Mouse (Mus musculus) liver (tissue): ENCODE measurements around the gene Ptpa.

ENCODE experiments used
- DNase-seq: peaks from one replicate; pipeline ENCODE4 v3.0.0-alpha.2; 2020; ENCODE audit warnings: mixed read lengths

The Ptpa gene

GRCm38 (mm10) chr2:30466787-30467186, 50.9 kb downstream of the Ptpa start:
- DNase-seq: no peak

GRCm38 (mm10) chr2:30469009-30469408, 53.2 kb downstream of the Ptpa start:
- DNase-seq: no peak

- peak; percentile 74 for DNase-seq
These were observed 53.9 kb downstream of the Ptpa start for GRCm38 (mm10) chr2:30469796-30470142.

GRCm38 (mm10) chr2:30470143-30470946, 54.5 kb downstream of the Ptpa start:
- peak; percentile 51 for DNase-seq

- no peak for DNase-seq
These were observed 55.2 kb downstream of the Ptpa start for GRCm38 (mm10) chr2:30471051-30471450.

GRCm38 (mm10) chr2:30471795-30472720, 56.2 kb downstream of the Ptpa start:
- DNase-seq: peak; percentile 78

GRCm38 (mm10) chr2:30472731-30473351, 57.0 kb downstream of the Ptpa start:
- DNase-seq: no peak

GRCm38 (mm10) chr2:30473431-30474031, 57.7 kb downstream of the Ptpa start:
- peak; percentile 32 for DNase-seq

GRCm38 (mm10) chr2:30474039-30474438, 58.2 kb downstream of the Ptpa start, which contains the start of gene Ier5l:
Gene Ier5l (minus strand): TSS chr2:30474219.
- peak; percentile 86 for DNase-seq

GRCm38 (mm10) chr2:30474776-30475175, 58.9 kb downstream of the Ptpa start:
- no peak for DNase-seq

- DNase-seq: no peak
These were observed 59.6 kb downstream of the Ptpa start for GRCm38 (mm10) chr2:30475457-30475856.

GRCm38 (mm10) chr2:30476241-30476640, 60.4 kb downstream of the Ptpa start:
- DNase-seq: no peak

- no peak for DNase-seq
These were observed 62.7 kb downstream of the Ptpa start for GRCm38 (mm10) chr2:30478526-30478925.

GRCm38 (mm10) chr2:30487597-30487996, 71.8 kb downstream of the Ptpa start:
- no peak for DNase-seq

GRCm38 (mm10) chr2:30490384-30490783, 74.5 kb downstream of the Ptpa start:
- DNase-seq: no peak

GRCm38 (mm10) chr2:30495000-30495908, 79.4 kb downstream of the Ptpa start:
- no peak for DNase-seq

GRCm38 (mm10) chr2:30495909-30496861, 80.3 kb downstream of the Ptpa start:
- peak; percentile 52 for DNase-seq
